Mouse (Mus musculus) heart, embryonic 11.5 days (tissue): ENCODE results near the gene Rhbdl1. TPM values are rescaled to one million over a fixed set of nuclear protein-coding genes. Genes with fewer than 3 reads are reported as not detected.
A peak's percentile ranks its signal among the peaks of the same experiment; 100 is the strongest.

ENCODE experiments used
- ATAC-seq: fragments of 200-750 bp; cut with Nextera tagmentation; replicated peaks from 2 replicates; pipeline ENCODE4 v1.8.0; 2017; ENCODE audit warnings: moderate library complexity; ENCODE audit not compliant: insufficient number of reproducible peaks, low FRiP score, low TSS enrichment
- H3K27ac ChIP-seq: fragments of 300-500 bp; sonication (generic); 2 replicates; pipeline ENCODE4 v1.5.1; 2014; ENCODE audit warnings: mild to moderate bottlenecking, low read depth, low read length
- H3K27me3 ChIP-seq: fragments of 300-500 bp; sonication (generic); 2 replicates; pipeline ENCODE4 v1.6.1; 2014; ENCODE audit warnings: mild to moderate bottlenecking, low read length, mixed read lengths; ENCODE audit not compliant: control insufficient read depth, insufficient read depth
- H3K36me3 ChIP-seq: fragments of 300-500 bp; sonication (generic); 2 replicates; pipeline ENCODE4 v1.6.1; 2014; ENCODE audit warnings: mild to moderate bottlenecking, low read length, moderate library complexity, mixed read lengths; ENCODE audit not compliant: control insufficient read depth, insufficient read depth
- H3K4me1 ChIP-seq: fragments of 300-500 bp; sonication (generic); 2 replicates; pipeline ENCODE4 v1.6.1; 2014; ENCODE audit warnings: low read length; ENCODE audit not compliant: control insufficient read depth, insufficient read depth
- H3K4me2 ChIP-seq: fragments of 300-500 bp; sonication (generic); 2 replicates; pipeline ENCODE4 v1.6.1; 2014; ENCODE audit warnings: mild to moderate bottlenecking, moderate library complexity
- H3K4me3 ChIP-seq: fragments of 300-500 bp; sonication (generic); 2 replicates; pipeline ENCODE4 v1.5.1; 2014; ENCODE audit warnings: low read depth, low read length
- H3K9ac ChIP-seq: fragments of 300-500 bp; sonication (generic); 2 replicates; pipeline ENCODE4 v1.6.1; 2014; ENCODE audit warnings: mild to moderate bottlenecking, low read depth, low read length, moderate library complexity
- H3K9me3 ChIP-seq: fragments of 300-500 bp; sonication (generic); replicated peaks from 2 replicates; pipeline ENCODE4 v1.6.1; 2016; ENCODE audit warnings: low read length; ENCODE audit not compliant: control insufficient read depth
- WGBS: fragments of 180-500 bp; shearing (Covaris S2); extraction: QIAGEN DNeasy Blood & Tissue Kit; methylation state at CpG from one replicate; pipeline ENCODE4 v1.1.7; 2014; ENCODE audit not compliant: insufficient replicate concordance; 5-methylcytosine and 5-hydroxymethylcytosine counted together
- polyA plus RNA-seq: library from polyadenylated mRNA; unstranded; fragments of >200 nt; fragmentation: Nextera tagmentation; extraction: Ambion mirVana; gene quantifications from 2 replicates; pipeline ENCODE4 v1.2.1, GENCODE M21; 2014

Rhbdl1 gene
- polyA plus RNA-seq, 1 experiment from 2014 or later, result 2.5 TPM

GRCm38 (mm10) chr17:25868601-25869191 lies 31.6 kb upstream of the Rhbdl1 start, which contains the start of gene Mcrip2:
Gene Mcrip2, minus strand, starts transcription at chr17:25868764.
- WGBS, result 0% methylated on average over 24 of the region's 24 CpGs
- ATAC-seq, result peak; percentile 80; the same call in 1 of the 2 replicates

GRCm38 (mm10) chr17:25867836-25868600 lies 30.9 kb upstream of the Rhbdl1 start:
- WGBS, result under 1% methylated on average over 38 of the region's 42 CpGs
- peak overlapping the region; percentile 88 for H3K27ac ChIP-seq
- peak overlapping the region; percentile 98 for H3K4me3 ChIP-seq
- H3K36me3 ChIP-seq, result no peaks in the 10 kb centered on the region
- no peaks in the 10 kb centered on the region for H3K27me3 ChIP-seq
- H3K4me1 ChIP-seq, result peaks cover 8% of the 10 kb centered on the region; the same call in 1 of the 2 replicates
- H3K9me3 ChIP-seq, result no peaks in the 10 kb centered on the region
- ATAC-seq, result peak; percentile 36
- H3K4me2 ChIP-seq, result peak overlapping the region; percentile 94
- H3K9ac ChIP-seq, result peak overlapping the region; percentile 93

More at GRCm38 (mm10) chr17:25868601-25869191, 31.6 kb upstream of the Rhbdl1 start, which contains the start of gene Mcrip2:
- Histone ChIP-seq H3K4me1 (peaks cover 8% of the 10 kb centered on the region), H3K4me3 (peak within 1 kb of the TSS; percentile 98), H3K9me3 (no peaks in the 10 kb centered on the region), H3K9ac (peak within 1 kb of the TSS; percentile 93), H3K36me3 (no peaks in the 10 kb centered on the region), H3K27me3 (no peaks in the 10 kb centered on the region), H3K27ac (peak within 1 kb of the TSS; percentile 88), H3K4me2 (peak within 1 kb of the TSS; percentile 94)

GRCm38 (mm10) chr17:25867509-25867835 lies 30.4 kb upstream of the Rhbdl1 start:
- Histone ChIP-seq H3K4me3 (peak overlapping the region; percentile 98), H3K27me3 (no peaks in the 10 kb centered on the region), H3K4me2 (peak overlapping the region; percentile 94), H3K9ac (peak overlapping the region; percentile 93), H3K4me1 (peaks cover 8% of the 10 kb centered on the region; the same call in 1 of the 2 replicates), H3K27ac (peak overlapping the region; percentile 88; the same call in 1 of the 2 replicates), H3K36me3 (no peaks in the 10 kb centered on the region), H3K9me3 (no peaks in the 10 kb centered on the region)
- no peak for ATAC-seq
- WGBS, result 11% methylated on average over 7 of the region's 7 CpGs

- no peak overlapping the region for H3K4me3 ChIP-seq
- no peak overlapping the region; the same call in 1 of the 2 replicates for H3K4me2 ChIP-seq
- no peaks in the 10 kb centered on the region for H3K36me3 ChIP-seq
- H3K9ac ChIP-seq, result no peak overlapping the region; the same call in 1 of the 2 replicates
- H3K9me3 ChIP-seq, result no peaks in the 10 kb centered on the region
- peaks cover 12% of the 10 kb centered on the region; the same call in 1 of the 2 replicates for H3K4me1 ChIP-seq
- H3K27me3 ChIP-seq, result no peaks in the 10 kb centered on the region
- no peak overlapping the region for H3K27ac ChIP-seq
- no peak for ATAC-seq
- WGBS, result 88% methylated on average over 3 of the region's 3 CpGs
Measured at GRCm38 (mm10) chr17:25866172-25866571, 29.1 kb upstream of the Rhbdl1 start.

GRCm38 (mm10) chr17:25865288-25865687 lies 28.2 kb upstream of the Rhbdl1 start:
- no peak overlapping the region for H3K9ac ChIP-seq
- H3K27ac ChIP-seq, result no peak overlapping the region
- ATAC-seq, result no peak
- H3K36me3 ChIP-seq, result no peaks in the 10 kb centered on the region
- H3K4me1 ChIP-seq, result peaks cover 12% of the 10 kb centered on the region; the same call in 1 of the 2 replicates
- H3K4me2 ChIP-seq, result no peak overlapping the region
- no peaks in the 10 kb centered on the region for H3K27me3 ChIP-seq
- no peaks in the 10 kb centered on the region for H3K9me3 ChIP-seq
- no peak overlapping the region for H3K4me3 ChIP-seq
- 86% methylated on average over 11 of the region's 11 CpGs for WGBS

GRCm38 (mm10) chr17:25864311-25864710 lies 27.2 kb upstream of the Rhbdl1 start:
- no peak for ATAC-seq
- Histone ChIP-seq H3K4me3 (no peak overlapping the region), H3K27ac (no peak overlapping the region), H3K27me3 (no peaks in the 10 kb centered on the region), H3K9ac (no peak overlapping the region), H3K9me3 (no peaks in the 10 kb centered on the region), H3K36me3 (no peaks in the 10 kb centered on the region), H3K4me1 (peaks cover 12% of the 10 kb centered on the region; the same call in 1 of the 2 replicates), H3K4me2 (no peak overlapping the region)
- WGBS, result 88% methylated on average over 14 of the region's 14 CpGs

- Histone ChIP-seq H3K27me3 (no peaks in the 10 kb centered on the region), H3K4me1 (peaks cover 12% of the 10 kb centered on the region; the same call in 1 of the 2 replicates), H3K9me3 (no peaks in the 10 kb centered on the region), H3K27ac (no peak overlapping the region), H3K36me3 (no peaks in the 10 kb centered on the region), H3K4me2 (no peak overlapping the region), H3K4me3 (no peak overlapping the region), H3K9ac (no peak overlapping the region)
- ATAC-seq, result no peak
- 91% methylated on average over 6 of the region's 6 CpGs for WGBS
Measured at GRCm38 (mm10) chr17:25863681-25864080, 26.6 kb upstream of the Rhbdl1 start.

- Histone ChIP-seq H3K4me2 (peak overlapping the region; percentile 85), H3K27ac (peak overlapping the region; percentile 70), H3K9me3 (no peaks in the 10 kb centered on the region), H3K9ac (peak overlapping the region; percentile 82), H3K4me3 (peak overlapping the region; percentile 52), H3K36me3 (no peaks in the 10 kb centered on the region), H3K27me3 (no peaks in the 10 kb centered on the region), H3K4me1 (peaks cover 11% of the 10 kb centered on the region; the same call in 1 of the 2 replicates)
- ATAC-seq, result 0 out of 2 replicates have a peak, but pooled peaks have one; percentile 38
- 10% methylated on average over 6 of the region's 6 CpGs for WGBS
Measured at GRCm38 (mm10) chr17:25861704-25862612, 24.9 kb upstream of the Rhbdl1 start.
